Mouse (Mus musculus) urinary bladder, adult 2 months (tissue): ENCODE measurements around the gene Ube2cbp. TPM values are rescaled to one million over a fixed set of nuclear protein-coding genes. Genes with fewer than 3 reads are reported as not detected.

ENCODE experiments used
- DNase-seq: peaks from one replicate; pipeline ENCODE4 v3.0.0; 2022; ENCODE audit warnings: low spot score
- polyA plus RNA-seq: library from polyadenylated mRNA; depleted of rRNA; stranded (reverse); fragments of >200 nt; gene quantifications from 2 replicates; pipeline ENCODE4 v1.2.3, GENCODE M21; 2012; rRNA removed

Gene Ube2cbp
- polyA plus RNA-seq, 1 experiment, result 2.7 TPM

- no peak for DNase-seq
These were observed 145.1 kb downstream of the Ube2cbp start for GRCm38 (mm10) chr9:86319516-86320140.

- no peak for DNase-seq
These were observed 149.1 kb downstream of the Ube2cbp start for GRCm38 (mm10) chr9:86315700-86316099.

GRCm38 (mm10) chr9:86308616-86309015, 156.1 kb downstream of the Ube2cbp start:
- DNase-seq, result no peak

- no peak for DNase-seq
These were observed 158.2 kb downstream of the Ube2cbp start for GRCm38 (mm10) chr9:86306556-86306955.

- DNase-seq, result no peak
These were observed 163.3 kb downstream of the Ube2cbp start for GRCm38 (mm10) chr9:86301407-86301806.

- no peak for DNase-seq
These were observed 166.2 kb downstream of the Ube2cbp start for GRCm38 (mm10) chr9:86298596-86298995.

GRCm38 (mm10) chr9:86298131-86298530, 166.6 kb downstream of the Ube2cbp start:
- DNase-seq, result no peak

- no peak for DNase-seq
These were observed 167.8 kb downstream of the Ube2cbp start for GRCm38 (mm10) chr9:86296683-86297638.

- no peak for DNase-seq
These were observed 177.2 kb downstream of the Ube2cbp start for GRCm38 (mm10) chr9:86287570-86287954.

GRCm38 (mm10) chr9:86286830-86287569, 177.8 kb downstream of the Ube2cbp start:
- DNase-seq, result no peak

- DNase-seq, result no peak
These were observed 182.2 kb downstream of the Ube2cbp start for GRCm38 (mm10) chr9:86282555-86282954.

GRCm38 (mm10) chr9:86281147-86281467, 183.6 kb downstream of the Ube2cbp start:
- DNase-seq, result no peak

- DNase-seq, result no peak
These were observed 184.1 kb downstream of the Ube2cbp start for GRCm38 (mm10) chr9:86280461-86281146.

GRCm38 (mm10) chr9:86269541-86269940, 195.2 kb downstream of the Ube2cbp start:
- DNase-seq, result no peak

GRCm38 (mm10) chr9:86266658-86267057, 198.1 kb downstream of the Ube2cbp start:
- no peak for DNase-seq

Other genes with a start within 250 kb of the Ube2cbp start
- 23.2 and 24.2 TPM in 2 replicates for gene Dop1a, start 2.2 kb upstream of the Ube2cbp start, polyA plus RNA-seq
- gene Pgm3, start 106.9 kb upstream of the Ube2cbp start, polyA plus RNA-seq, result 9.4 and 12.4 TPM in 2 replicates
- gene Rwdd2a, start 107.0 kb upstream of the Ube2cbp start, polyA plus RNA-seq, result 1.7 and 1.8 TPM in 2 replicates
- gene Me1, start 231.0 kb upstream of the Ube2cbp start, polyA plus RNA-seq, result 120 and 127 TPM in 2 replicates